Mouse (Mus musculus) cerebellum, postnatal 36 days (tissue): Measurements from ENCODE around the gene Sh3rf1.

Experiments used
- DNase-seq, 2 experiments: peaks; one replicate each; pipeline ENCODE4 v3.0.0; 2021 to 2022; ENCODE audit warnings: mixed read lengths in 2 of 2

Sh3rf1 gene

GRCm38 (mm10) chr8:61288006-61288566 is 64.4 kb downstream of the Sh3rf1 start:
- DNase-seq = no peak

- no peak for DNase-seq
Measured at GRCm38 (mm10) chr8:61288676-61289075, 65.0 kb downstream of the Sh3rf1 start.

- DNase-seq = no peak
Measured at GRCm38 (mm10) chr8:61295040-61295439, 71.4 kb downstream of the Sh3rf1 start.

GRCm38 (mm10) chr8:61295441-61295840 is 71.8 kb downstream of the Sh3rf1 start:
- no peak for DNase-seq

- DNase-seq = no peak
Measured at GRCm38 (mm10) chr8:61298828-61299227, 75.2 kb downstream of the Sh3rf1 start.

- no peak for DNase-seq
Measured at GRCm38 (mm10) chr8:61301298-61302028, 77.8 kb downstream of the Sh3rf1 start.

GRCm38 (mm10) chr8:61302029-61302368 is 78.3 kb downstream of the Sh3rf1 start:
- DNase-seq = no peak

- DNase-seq = no peak
Measured at GRCm38 (mm10) chr8:61305451-61306070, 81.9 kb downstream of the Sh3rf1 start.

GRCm38 (mm10) chr8:61306501-61307112 is 82.9 kb downstream of the Sh3rf1 start:
- no peak for DNase-seq

GRCm38 (mm10) chr8:61308896-61309295 is 85.2 kb downstream of the Sh3rf1 start:
- DNase-seq = no peak

- no peak for DNase-seq
Measured at GRCm38 (mm10) chr8:61309530-61310402, 86.1 kb downstream of the Sh3rf1 start.

GRCm38 (mm10) chr8:61310403-61310871 is 86.8 kb downstream of the Sh3rf1 start:
- no peak for DNase-seq

- DNase-seq = no peak
Measured at GRCm38 (mm10) chr8:61313016-61313415, 89.3 kb downstream of the Sh3rf1 start.

GRCm38 (mm10) chr8:61316012-61316767 is 92.5 kb downstream of the Sh3rf1 start:
- no peak for DNase-seq

GRCm38 (mm10) chr8:61316813-61317534 is 93.3 kb downstream of the Sh3rf1 start:
- no peak for DNase-seq

GRCm38 (mm10) chr8:61317535-61318136 is 94.0 kb downstream of the Sh3rf1 start:
- DNase-seq = no peak

GRCm38 (mm10) chr8:61321216-61321615 is 97.5 kb downstream of the Sh3rf1 start:
- DNase-seq = no peak

GRCm38 (mm10) chr8:61321780-61322179 is 98.1 kb downstream of the Sh3rf1 start:
- DNase-seq = no peak

- no peak for DNase-seq
Measured at GRCm38 (mm10) chr8:61322462-61322861, 98.8 kb downstream of the Sh3rf1 start.

- no peak for DNase-seq
Measured at GRCm38 (mm10) chr8:61324363-61324914, 100.8 kb downstream of the Sh3rf1 start.
